Mouse (Mus musculus): ENCODE results near the gene 1700011M02Rik. TPM values are rescaled to one million over a fixed set of nuclear protein-coding genes. Genes with fewer than 3 reads are reported as not detected.

The 1700011M02Rik gene
- polyA plus RNA-seq (2015; fragmentation: Nextera tagmentation; extraction: Ambion mirVana), result not detected in 2 replicates

DNA sequence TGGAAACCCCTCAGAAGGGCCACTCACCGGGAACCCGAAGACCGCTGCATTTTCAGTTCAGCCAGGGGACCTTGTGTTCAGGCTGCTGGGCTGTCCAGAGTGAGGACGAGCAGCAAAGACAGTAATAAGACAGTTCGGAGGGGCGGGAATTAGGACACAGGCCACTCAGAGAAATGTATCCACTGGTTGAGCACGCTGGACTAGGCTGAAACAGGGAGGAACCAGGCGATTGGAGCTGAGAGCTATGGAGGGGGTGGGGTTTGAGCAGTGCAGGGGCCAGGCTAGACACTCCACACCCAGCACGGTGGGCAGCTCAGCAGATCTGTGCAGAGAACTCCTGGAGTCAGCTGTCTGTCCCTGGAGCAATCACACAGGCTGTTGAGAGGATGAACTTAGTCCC lies at the start of gene 1700011M02Rik, which contains the start of gene Dmrtc1a:
TSS of gene 1700011M02Rik (plus strand) at position 319 of the 400 bp plus-strand sequence.
TSS of gene Dmrtc1a (minus strand) at position 101 of the 400 bp plus-strand sequence.

DNA sequence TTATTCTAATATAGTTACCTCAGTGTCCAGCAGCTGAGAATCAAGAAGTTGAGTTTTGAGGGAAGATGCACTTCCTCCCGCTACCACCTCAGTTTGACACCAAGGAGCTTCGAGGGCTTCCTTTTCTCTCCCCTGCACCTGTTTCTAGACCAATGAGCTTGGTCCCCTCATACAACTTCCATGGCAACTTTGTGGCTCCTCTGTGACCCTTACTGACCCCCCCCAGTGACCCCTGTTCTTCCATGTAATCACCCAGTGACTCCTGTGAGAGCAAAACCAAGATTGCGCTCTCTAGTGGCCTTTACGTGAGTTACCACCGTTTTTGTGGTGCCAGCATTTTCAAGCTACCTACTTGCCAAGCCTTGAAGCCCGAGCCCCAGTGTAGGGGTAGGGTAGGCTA lies 40.8 kb upstream of the 1700011M02Rik start, which contains the start of gene 1700031F05Rik:
TSS of gene 1700031F05Rik (minus strand) at position 101 of the 400 bp plus-strand sequence.

DNA sequence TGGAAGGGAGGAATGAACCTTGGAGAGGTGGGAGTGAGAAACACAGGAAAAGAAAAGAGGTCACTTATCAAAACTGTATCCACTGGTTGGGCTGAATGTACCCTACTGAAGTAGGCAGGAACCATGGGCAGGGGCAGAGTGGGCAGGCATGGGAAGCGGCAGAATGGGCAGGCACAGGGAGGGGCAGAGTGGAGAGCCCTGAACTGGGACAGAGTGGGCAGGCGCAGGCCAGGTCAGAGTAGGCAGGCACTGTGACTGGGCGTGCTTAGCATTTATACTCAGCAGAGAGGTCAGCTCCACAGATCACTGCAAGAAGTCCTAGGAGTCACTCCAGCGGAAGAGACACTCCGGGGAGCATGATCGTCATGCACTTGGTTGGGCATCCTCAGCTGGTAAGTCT lies 19.4 kb downstream of the 1700011M02Rik start, which contains the start of gene 1700018G05Rik:
TSS of gene 1700018G05Rik (plus strand) at position 301 of the 400 bp plus-strand sequence.

Other genes starting within 250 kb of the 1700011M02Rik start
- gene Gm3880, start 221.9 kb upstream of the 1700011M02Rik start, polyA plus RNA-seq (2015; fragmentation: Nextera tagmentation; extraction: Ambion mirVana), result not detected in 2 replicates
- not detected in 2 replicates for gene Gm9112, start 201.3 kb upstream of the 1700011M02Rik start, polyA plus RNA-seq (2015; fragmentation: Nextera tagmentation; extraction: Ambion mirVana)
- gene Dmrtc1b, start 201.0 kb upstream of the 1700011M02Rik start, polyA plus RNA-seq (2015; fragmentation: Nextera tagmentation; extraction: Ambion mirVana), result not detected in 2 replicates
- not detected in 2 replicates for gene Dmrtc1c1, start 105.9 kb upstream of the 1700011M02Rik start, polyA plus RNA-seq (2015; fragmentation: Nextera tagmentation; extraction: Ambion mirVana)
- gene Dmrtc1c2, start 54.3 kb upstream of the 1700011M02Rik start, polyA plus RNA-seq (2015; fragmentation: Nextera tagmentation; extraction: Ambion mirVana), result not detected in 2 replicates
- not detected in 2 replicates for gene 1700031F05Rik, start 40.9 kb upstream of the 1700011M02Rik start, polyA plus RNA-seq (2015; fragmentation: Nextera tagmentation; extraction: Ambion mirVana)
- 2.9 and 3.3 TPM in 2 replicates for gene Dmrtc1a, start 218 bp upstream of the 1700011M02Rik start, polyA plus RNA-seq (2015; fragmentation: Nextera tagmentation; extraction: Ambion mirVana)
- gene 1700018G05Rik, start 19.5 kb downstream of the 1700011M02Rik start, polyA plus RNA-seq (2015; fragmentation: Nextera tagmentation; extraction: Ambion mirVana), result not detected in 2 replicates

Measured in neural tube, postnatal 0 days (tissue).